Mouse (Mus musculus) macrophage (primary cell): ENCODE results near the gene Vmn1r29. TPM values are rescaled to one million over a fixed set of nuclear protein-coding genes. Genes with fewer than 3 reads are reported as not detected.
"Not testable (repeated sequence)": the region's sequence is repeated elsewhere in the genome, so short reads cannot be mapped to it uniquely, and the experiment has no call there.

Source experiments
- H3K27ac ChIP-seq: fragments of 350-480 bp; formaldehyde crosslinking; 2 replicates; pipeline ENCODE4 v1.9.0; 2021
- H3K36me3 ChIP-seq: fragments of 350-480 bp; formaldehyde crosslinking; 2 replicates; pipeline ENCODE4 v1.9.0; 2021; ENCODE audit errors: inconsistent target
- H3K4me3 ChIP-seq: fragments of 350-480 bp; formaldehyde crosslinking; 2 replicates; pipeline ENCODE4 v1.9.0; 2021; ENCODE audit errors: inconsistent target
- H3K79me2 ChIP-seq: fragments of 350-480 bp; formaldehyde crosslinking; 2 replicates; pipeline ENCODE4 v1.9.0; 2021; ENCODE audit errors: inconsistent target
- WGBS: methylation state at CpG from one replicate; pipeline ENCODE4 v1.1.7; 2026; ENCODE audit warnings: inconsistent platforms; ENCODE audit not compliant: missing documents; 5-methylcytosine and 5-hydroxymethylcytosine counted together
- polyA plus RNA-seq: library from polyadenylated mRNA; stranded (reverse); fragments of 250-400 nt; gene quantifications from 3 replicates; pipeline ENCODE4 v1.2.4, GENCODE M21; 2018; ENCODE audit warnings: inconsistent platforms
- total RNA-seq, 78 experiments: library from RNA; depleted of rRNA; stranded (reverse); fragments of 250-400 nt; gene quantifications; 1 replicate in 9 of 78; 2 replicates in 24 of 78; 3 replicates in 43 of 78; 4 replicates in 2 of 78; pipeline ENCODE4 v1.2.4; 2018; ENCODE audit warnings: inconsistent platforms in 56 of 78

Gene Vmn1r29
- not detected for total RNA-seq (2018; cell fraction: chromatin; rRNA removed)
- not detected for total RNA-seq (2018; cell fraction: cytosol; rRNA removed)
- not detected for total RNA-seq (2018; cell fraction: nucleus; rRNA removed)
- not detected in 3 replicates for polyA plus RNA-seq

- no peaks in the 10 kb centered on the region for H3K36me3 ChIP-seq
- H3K4me3 ChIP-seq, result no peak within 1 kb of the TSS
- H3K27ac ChIP-seq, result no peak within 1 kb of the TSS
- H3K79me2 ChIP-seq, result no peaks in the 10 kb centered on the region
Observed at GRCm38 (mm10) chr6:58301249-58301648, at the start of gene Vmn1r29. Gene Vmn1r29, plus strand, starts transcription at chr6:58301549.

GRCm38 (mm10) chr6:58261737-58262136 is 39.6 kb upstream of the Vmn1r29 start, which contains the start of gene Vmn1r28:
Gene Vmn1r28, plus strand, starts transcription at chr6:58262037.
- H3K79me2 ChIP-seq, result no peaks in the 10 kb centered on the region
- H3K4me3 ChIP-seq, result no peak within 1 kb of the TSS
- H3K36me3 ChIP-seq, result no peaks in the 10 kb centered on the region
- H3K27ac ChIP-seq, result no peak within 1 kb of the TSS
- WGBS, result 93% methylated on average over 1 of the region's 1 CpGs

GRCm38 (mm10) chr6:58279661-58280060 is 21.7 kb upstream of the Vmn1r29 start:
- H3K36me3 ChIP-seq, H3K4me3 ChIP-seq, H3K27ac ChIP-seq, H3K79me2 ChIP-seq: not testable (repeated sequence)
- WGBS, result 100% methylated on average over 1 of the region's 1 CpGs

- Histone ChIP-seq H3K79me2 (no peaks in the 10 kb centered on the region), H3K36me3 (no peaks in the 10 kb centered on the region), H3K27ac (no peak overlapping the region), H3K4me3 (no peak overlapping the region)
- 70% methylated on average over 2 of the region's 2 CpGs for WGBS
Observed at GRCm38 (mm10) chr6:58292201-58292600, 9.1 kb upstream of the Vmn1r29 start.

GRCm38 (mm10) chr6:58298511-58298910 is 2.8 kb upstream of the Vmn1r29 start:
- not testable (repeated sequence) for H3K27ac ChIP-seq, H3K4me3 ChIP-seq, H3K79me2 ChIP-seq, H3K36me3 ChIP-seq
- WGBS, result 86% methylated on average over 15 of the region's 19 CpGs

GRCm38 (mm10) chr6:58330686-58331085 is 29.3 kb downstream of the Vmn1r29 start:
- whole genome bisulfite sequencing, result 74% methylated on average over 5 of the region's 17 CpGs

More at GRCm38 (mm10) chr6:58330686-58331085, 29.3 kb downstream of the Vmn1r29 start:
- not testable (repeated sequence) for H3K4me3 ChIP-seq, H3K36me3 ChIP-seq, H3K79me2 ChIP-seq, H3K27ac ChIP-seq

Other genes with a start within 250 kb of the Vmn1r29 start
- not detected in 3 replicates for gene Vmn1r27, start 82.7 kb upstream of the Vmn1r29 start, polyA plus RNA-seq
- not detected in 3 replicates for gene Vmn1r28, start 39.5 kb upstream of the Vmn1r29 start, polyA plus RNA-seq
- gene Vmn1r30, start 141.8 kb downstream of the Vmn1r29 start, polyA plus RNA-seq, result not detected in 3 replicates
- not detected in 3 replicates for gene Vmn1r31, start 173.8 kb downstream of the Vmn1r29 start, polyA plus RNA-seq